Comparison of ENCODE assay signal across 8 mouse cellular contexts in the genomic region with DNA sequence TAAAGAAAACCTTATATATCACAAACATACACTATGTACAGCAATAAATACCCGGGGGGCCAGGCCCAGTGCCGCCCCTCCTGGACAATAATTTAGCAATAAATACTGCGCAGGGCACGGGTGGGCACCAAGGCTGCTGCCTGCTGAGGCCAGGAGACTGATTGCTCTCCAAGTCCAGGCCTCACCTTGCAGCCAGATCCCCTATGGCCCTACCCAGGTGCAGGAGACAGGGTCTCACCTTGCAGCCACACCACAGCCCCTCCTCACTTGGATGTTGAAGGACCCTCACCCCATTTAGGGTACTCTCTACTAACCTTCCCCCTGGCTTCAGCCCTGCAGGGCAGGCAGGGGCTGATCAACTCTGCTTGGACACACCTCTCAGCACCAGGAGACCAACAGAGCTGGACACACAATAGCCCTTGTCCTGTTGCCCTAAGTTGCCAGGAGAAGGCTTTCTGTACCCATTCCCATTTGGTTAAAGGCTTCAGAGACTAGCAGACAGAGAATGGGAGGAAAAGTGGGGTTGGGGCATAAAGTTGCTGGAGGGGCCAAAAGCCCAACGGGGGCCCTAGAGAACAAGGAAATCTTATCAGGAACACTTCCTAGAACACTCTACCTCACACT. TPM values are rescaled to one million over a fixed set of nuclear protein-coding genes. Genes with fewer than 3 reads are reported as not detected.
DNase-seq lines count a peak whose midpoint lies in the region; ATAC-seq and TF ChIP-seq lines count a peak whose summit lies in the region.

A gene (minus strand): TSS at position 89 of the 624 bp plus-strand sequence.

- WGBS in lung, embryonic 15.5 days = 18% methylated on average over 5 of the region's 5 CpGs
- WGBS in heart, embryonic 12.5 days = 12% methylated on average over 5 of the region's 5 CpGs
- 19% methylated on average over 5 of the region's 5 CpGs for WGBS in midbrain, embryonic 16.5 days

- H3K4me2 ChIP-seq in lung, embryonic 15.5 days = peak within 1 kb of the TSS; percentile 93
- peak within 1 kb of the TSS; percentile 91 for H3K4me2 ChIP-seq in heart, embryonic 12.5 days
- H3K4me2 ChIP-seq in midbrain, embryonic 16.5 days (ENCODE audit: low read length) = peak within 1 kb of the TSS; percentile 97

- no peak for TF ChIP-seq CTCF in bone marrow macrophage, adult 2 months (IDR thresholded peaks at IDR 0.05; ENCODE audit: low read depth, low read length)

- no peak for DNase-seq in lung, adult 18-20 months
- no peak for DNase-seq in left cerebral cortex, adult 8-10 months (ENCODE audit: low spot score in 2 of 2)
- no peak for DNase-seq in right cerebral cortex, postnatal 36 days (ENCODE audit: low spot score in 2 of 2)
- DNase-seq in lung, postnatal 10 days = no peak

- H3K9me3 ChIP-seq in lung, embryonic 15.5 days = no peaks in the 10 kb centered on the region
- H3K9me3 ChIP-seq in heart, embryonic 12.5 days (replicated peaks) = no peaks in the 10 kb centered on the region
- no peaks in the 10 kb centered on the region for H3K9me3 ChIP-seq in midbrain, embryonic 16.5 days (replicated peaks; ENCODE audit: control insufficient read depth, low read length, poor library complexity, severe bottlenecking)

- H3K9ac ChIP-seq in lung, embryonic 15.5 days = peak within 1 kb of the TSS; percentile 70
- peak within 1 kb of the TSS; percentile 80 for H3K9ac ChIP-seq in heart, embryonic 12.5 days
- peak within 1 kb of the TSS; percentile 81 for H3K9ac ChIP-seq in midbrain, embryonic 16.5 days (ENCODE audit: low read depth, low read length)

- H3K4me1 ChIP-seq in lung, embryonic 15.5 days = peaks cover 28% of the 10 kb centered on the region
- H3K4me1 ChIP-seq in bone marrow macrophage, adult 2 months (ENCODE audit: control insufficient read depth, insufficient read depth, low read length) = peaks cover 40% of the 10 kb centered on the region
- peaks cover 37% of the 10 kb centered on the region for H3K4me1 ChIP-seq in heart, embryonic 12.5 days (replicated peaks)
- peaks cover 23% of the 10 kb centered on the region for H3K4me1 ChIP-seq in midbrain, embryonic 16.5 days (ENCODE audit: control insufficient read depth, insufficient read depth, low read length)

- ATAC-seq in lung, embryonic 15.5 days (ENCODE audit: borderline replicate concordance, extremely low read depth, low FRiP score, low TSS enrichment) = peak; percentile 19; the same call in 1 of the 2 replicates
- ATAC-seq in heart, embryonic 12.5 days (ENCODE audit: insufficient number of reproducible peaks, low FRiP score) = no peak
- peak; percentile 41 for ATAC-seq in midbrain, embryonic 16.5 days

- no peak for TF ChIP-seq POLR2A in bone marrow macrophage, adult 2 months (IDR thresholded peaks at IDR 0.05; ENCODE audit: borderline replicate concordance, low read depth, low read length)

- H3K4me3 ChIP-seq in lung, embryonic 15.5 days = peak within 1 kb of the TSS; percentile 75
- peak within 1 kb of the TSS; percentile 72 for H3K4me3 ChIP-seq in bone marrow macrophage, adult 2 months (ENCODE audit: insufficient read depth, low read length)
- peak within 1 kb of the TSS; percentile 93 for H3K4me3 ChIP-seq in heart, embryonic 12.5 days
- H3K4me3 ChIP-seq in midbrain, embryonic 16.5 days (ENCODE audit: low read depth, low read length) = peak within 1 kb of the TSS; percentile 96

- no peaks in the 10 kb centered on the region for H3K27me3 ChIP-seq in lung, embryonic 15.5 days
- no peaks in the 10 kb centered on the region for H3K27me3 ChIP-seq in heart, embryonic 12.5 days (replicated peaks)
- H3K27me3 ChIP-seq in midbrain, embryonic 16.5 days (ENCODE audit: control insufficient read depth, insufficient read depth, low read depth, low read length) = no peaks in the 10 kb centered on the region

- H3K36me3 ChIP-seq in lung, embryonic 15.5 days = peaks cover 38% of the 10 kb centered on the region
- H3K36me3 ChIP-seq in heart, embryonic 12.5 days = peaks cover 51% of the 10 kb centered on the region
- peaks cover 17% of the 10 kb centered on the region for H3K36me3 ChIP-seq in midbrain, embryonic 16.5 days (ENCODE audit: control insufficient read depth, insufficient read depth, low read length)

- peak within 1 kb of the TSS; percentile 77 for H3K27ac ChIP-seq in lung, embryonic 15.5 days
- peak within 1 kb of the TSS; percentile 56 for H3K27ac ChIP-seq in bone marrow macrophage, adult 2 months (ENCODE audit: insufficient read depth, low read depth, low read length)
- H3K27ac ChIP-seq in heart, embryonic 12.5 days (ENCODE audit: poor library complexity, severe bottlenecking) = peak within 1 kb of the TSS; percentile 54
- H3K27ac ChIP-seq in midbrain, embryonic 16.5 days (ENCODE audit: low read length) = peak within 1 kb of the TSS; percentile 79

RNA-seq across cellular contexts. Expression of the gene that starts here (rescaled TPM):
- polyA plus RNA-seq in lung, embryonic 15.5 days (2015; fragmentation: Nextera tagmentation; extraction: Ambion mirVana) = 32.6 and 34.3 TPM in 2 replicates
- 78.5 and 91.5 TPM in 2 replicates for polyA plus RNA-seq in bone marrow macrophage, adult 2 months (2012; ENCODE audit: insufficient read depth, insufficient read length, missing spikeins)
- polyA plus RNA-seq in heart, embryonic 12.5 days (2016; fragmentation: Nextera tagmentation; extraction: Ambion mirVana) = 20.1 and 20.4 TPM in 2 replicates
- 10 to 100 TPM; 30.5 to 45.3 (median 34.7) TPM for total RNA-seq in left cerebral cortex, adult 8-10 months (2022)
- polyA plus RNA-seq in midbrain, embryonic 16.5 days (2015; fragmentation: Nextera tagmentation; extraction: Ambion mirVana) = 39.3 and 46.2 TPM in 2 replicates
